Mouse (Mus musculus): Measurements from ENCODE around the gene Olfr180.

Olfr180 gene

GRCm38 (mm10) chr16:58929292-58929691 lies at the start of gene Olfr180:
Gene Olfr180 (minus strand): TSS chr16:58929392.
- DNase-seq (ENCODE audit: low spot score) = no peak

GRCm38 (mm10) chr16:58928655-58929054 lies 537 bp downstream of the Olfr180 start, which contains the start of gene Olfr181:
Gene Olfr181 (minus strand): TSS chr16:58928755.
- DNase-seq (ENCODE audit: low spot score) = no peak

GRCm38 (mm10) chr16:58891963-58892362 lies 37.2 kb downstream of the Olfr180 start, which contains the start of gene Olfr178:
Gene Olfr178 (minus strand): TSS chr16:58892063.
- DNase-seq (ENCODE audit: low spot score) = no peak

GRCm38 (mm10) chr16:58884416-58884815 lies 44.8 kb downstream of the Olfr180 start:
- no peak for DNase-seq (ENCODE audit: low spot score)

- no peak for DNase-seq (ENCODE audit: low spot score)
Measured at GRCm38 (mm10) chr16:58874668-58875067, 54.5 kb downstream of the Olfr180 start, which contains the start of gene Olfr177. Gene Olfr177 (minus strand): TSS chr16:58874768.
